Mouse (Mus musculus) hindbrain, embryonic 14.5 days (tissue): ENCODE measurements around the gene Csta1. TPM values are rescaled to one million over a fixed set of nuclear protein-coding genes. Genes with fewer than 3 reads are reported as not detected.
"Not testable (repeated sequence)": the region's sequence is repeated elsewhere in the genome, so short reads cannot be mapped to it uniquely, and the experiment has no call there.

Source experiments
- ATAC-seq: fragments of 200-750 bp; cut with Nextera tagmentation; 2 replicates; pipeline ENCODE4 v1.8.0; 2017; ENCODE audit warnings: moderate number of reproducible peaks, mild to moderate bottlenecking, moderate TSS enrichment, moderate library complexity; ENCODE audit not compliant: low FRiP score
- DNase-seq: peaks from one replicate; pipeline ENCODE4 v3.0.0-alpha.2; 2015; ENCODE audit warnings: low spot score
- H3K27ac ChIP-seq: fragments of 300-500 bp; sonication (generic); 2 replicates; pipeline ENCODE4 v1.5.1; 2014; ENCODE audit warnings: mild to moderate bottlenecking, moderate library complexity
- H3K27me3 ChIP-seq: fragments of 300-500 bp; sonication (generic); 2 replicates; pipeline ENCODE4 v1.6.1; 2014; ENCODE audit warnings: mild to moderate bottlenecking, low read length, mixed read lengths; ENCODE audit not compliant: control insufficient read depth, insufficient read depth
- H3K36me3 ChIP-seq: fragments of 300-500 bp; sonication (generic); replicated peaks from 2 replicates; pipeline ENCODE4 v1.6.1; 2014; ENCODE audit not compliant: control insufficient read depth, insufficient read depth
- H3K4me1 ChIP-seq: fragments of 300-500 bp; sonication (generic); replicated peaks from 2 replicates; pipeline ENCODE4 v1.6.1; 2014; ENCODE audit warnings: antibody characterized with exemption, low read length, mixed read lengths; ENCODE audit not compliant: control insufficient read depth, insufficient read depth
- H3K4me2 ChIP-seq: fragments of 300-500 bp; sonication (generic); replicated peaks from 2 replicates; pipeline ENCODE4 v1.6.1; 2014; ENCODE audit warnings: mild to moderate bottlenecking, moderate library complexity
- H3K4me3 ChIP-seq: fragments of 300-500 bp; sonication (generic); replicated peaks from 2 replicates; pipeline ENCODE4 v1.5.1; 2014; ENCODE audit warnings: mild to moderate bottlenecking, low read length
- H3K9ac ChIP-seq: fragments of 300-500 bp; sonication (generic); 2 replicates; pipeline ENCODE4 v1.6.1; 2014
- H3K9me3 ChIP-seq: fragments of 300-500 bp; sonication (generic); 2 replicates; pipeline ENCODE4 v1.6.1; 2016; ENCODE audit warnings: low read length; ENCODE audit not compliant: control insufficient read depth
- WGBS: fragments of 180-500 bp; shearing (Covaris S2); extraction: QIAGEN DNeasy Blood & Tissue Kit; methylation state at CpG from one replicate; pipeline ENCODE4 v1.1.7; 2014; 5-methylcytosine and 5-hydroxymethylcytosine counted together
- polyA plus RNA-seq: library from polyadenylated mRNA; unstranded; fragments of >200 nt; fragmentation: Nextera tagmentation; extraction: Ambion mirVana; gene quantifications from 2 replicates; pipeline ENCODE4 v1.2.1, GENCODE M21; 2014

Gene Csta1
- polyA plus RNA-seq, result not detected in 2 replicates

GRCm38 (mm10) chr16:36131141-36131540 lies at the start of gene Csta1:
Csta1 (minus strand) TSS chr16:36131241.
- no peaks in the 10 kb centered on the region for H3K36me3 ChIP-seq
- H3K4me3 ChIP-seq, result no peak within 1 kb of the TSS
- H3K9me3 ChIP-seq, result no peaks in the 10 kb centered on the region
- H3K9ac ChIP-seq, result no peak within 1 kb of the TSS
- no peak for ATAC-seq
- H3K27me3 ChIP-seq, result no peaks in the 10 kb centered on the region
- WGBS, result 85% methylated on average over 1 of the region's 1 CpGs
- no peak within 1 kb of the TSS for H3K4me2 ChIP-seq
- no peak for DNase-seq
- H3K4me1 ChIP-seq, result no peaks in the 10 kb centered on the region
- no peak within 1 kb of the TSS for H3K27ac ChIP-seq

DNA sequence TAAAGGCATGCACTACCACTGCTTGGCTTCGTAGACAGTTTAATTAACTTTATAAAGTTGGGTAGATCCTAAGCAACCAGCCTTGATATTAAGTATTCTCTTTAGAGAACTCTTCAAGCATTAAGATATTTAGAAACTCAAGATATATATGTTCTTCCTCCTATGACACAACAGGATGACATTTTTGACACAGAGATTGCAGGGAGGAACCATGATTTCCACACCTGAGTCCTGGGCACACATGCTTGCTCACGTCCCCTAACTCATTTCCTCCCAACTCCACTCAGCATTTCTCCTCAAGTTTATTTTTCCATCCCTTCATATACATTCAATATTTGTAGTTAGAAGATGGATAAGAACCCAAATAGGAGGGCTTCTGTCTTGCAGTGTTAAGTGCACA lies 48.9 kb upstream of the Csta1 start:
- Histone ChIP-seq H3K27me3 (no peaks in the 10 kb centered on the region), H3K4me1 (no peaks in the 10 kb centered on the region), H3K9me3 (no peaks in the 10 kb centered on the region), H3K9ac (no peak overlapping the region), H3K4me2 (no peak overlapping the region), H3K4me3 (no peak overlapping the region), H3K36me3 (no peaks in the 10 kb centered on the region), H3K27ac (no peak overlapping the region)
- ATAC-seq (no peak), DNase-seq (no peak)
- WGBS, result 76% methylated on average over 2 of the region's 2 CpGs

DNA sequence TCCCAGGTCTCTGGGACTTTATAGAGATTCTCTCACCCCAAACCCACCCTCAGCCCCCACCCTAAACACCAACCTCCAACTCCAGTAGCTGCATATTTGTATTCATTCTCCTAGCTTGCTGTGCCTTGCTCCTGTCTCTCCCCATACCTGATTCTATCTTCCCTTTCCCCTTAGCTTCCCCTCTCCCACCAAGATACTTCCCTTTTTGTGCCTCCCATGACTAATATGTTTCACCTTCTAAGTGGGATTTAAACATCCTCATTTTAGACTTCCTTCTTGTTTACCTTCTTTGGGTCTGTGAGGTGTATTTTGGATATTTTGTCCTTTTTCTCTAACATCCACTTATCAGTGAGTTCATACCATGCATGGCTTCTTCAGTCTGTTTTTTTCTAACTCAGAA lies 45.1 kb upstream of the Csta1 start:
- DNase-seq (no peak), ATAC-seq (no peak)
- no peak overlapping the region for H3K9ac ChIP-seq
- no peaks in the 10 kb centered on the region for H3K4me1 ChIP-seq
- H3K36me3 ChIP-seq, result no peaks in the 10 kb centered on the region
- H3K27ac ChIP-seq, result no peak overlapping the region
- no peaks in the 10 kb centered on the region for H3K9me3 ChIP-seq
- H3K4me2 ChIP-seq, result no peak overlapping the region
- no peak overlapping the region for H3K4me3 ChIP-seq
- H3K27me3 ChIP-seq, result no peaks in the 10 kb centered on the region

DNA sequence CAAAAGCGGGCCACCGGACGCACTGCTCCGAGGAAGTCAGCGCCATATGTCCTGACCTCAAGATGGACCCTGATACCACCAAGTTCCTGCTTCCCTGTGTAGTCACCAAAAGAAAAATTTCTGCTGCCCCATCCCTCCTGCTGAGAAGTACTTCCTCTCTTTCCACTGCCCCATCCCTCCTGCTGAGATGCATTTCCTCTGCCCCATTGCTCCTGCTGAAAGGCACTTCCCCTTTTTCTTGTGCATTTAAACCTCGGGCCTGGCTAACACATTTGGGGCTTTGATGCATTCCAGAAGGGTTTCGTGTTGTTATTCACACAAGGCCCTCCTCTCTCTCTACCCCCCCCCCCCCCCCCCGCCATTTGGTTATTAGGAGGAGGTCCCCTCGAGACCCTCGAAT lies 36.8 kb upstream of the Csta1 start:
- H3K4me1 ChIP-seq, ATAC-seq, H3K36me3 ChIP-seq, H3K9ac ChIP-seq, H3K4me3 ChIP-seq, H3K4me2 ChIP-seq, H3K27me3 ChIP-seq, H3K27ac ChIP-seq, DNase-seq, H3K9me3 ChIP-seq: not testable (repeated sequence)
- 87% methylated on average over 10 of the region's 10 CpGs for WGBS

- no peaks in the 10 kb centered on the region for H3K36me3 ChIP-seq
- no peaks in the 10 kb centered on the region for H3K9me3 ChIP-seq
- H3K27me3 ChIP-seq, result no peaks in the 10 kb centered on the region
- ATAC-seq (no peak), DNase-seq (no peak)
- no peaks in the 10 kb centered on the region for H3K4me1 ChIP-seq
- H3K4me2 ChIP-seq, result no peak within 1 kb of the TSS
- no peak within 1 kb of the TSS for H3K4me3 ChIP-seq
- no peak within 1 kb of the TSS for H3K9ac ChIP-seq
- H3K27ac ChIP-seq, result no peak within 1 kb of the TSS
Observed at GRCm38 (mm10) chr16:36156402-36156975, 25.4 kb upstream of the Csta1 start, which contains the start of gene Stfa2l1. Stfa2l1 (plus strand) TSS chr16:36156811.

- no peaks in the 10 kb centered on the region for H3K36me3 ChIP-seq
- no peak overlapping the region for H3K9ac ChIP-seq
- H3K9me3 ChIP-seq, result no peaks in the 10 kb centered on the region
- no peak overlapping the region for H3K27ac ChIP-seq
- DNase-seq (no peak), ATAC-seq (no peak)
- WGBS, result 77% methylated on average over 2 of the region's 2 CpGs
- no peaks in the 10 kb centered on the region for H3K4me1 ChIP-seq
- H3K4me3 ChIP-seq, result no peak overlapping the region
- H3K27me3 ChIP-seq, result no peaks in the 10 kb centered on the region
- H3K4me2 ChIP-seq, result no peak overlapping the region
Observed at GRCm38 (mm10) chr16:36138201-36138600, 7.2 kb upstream of the Csta1 start.

DNA sequence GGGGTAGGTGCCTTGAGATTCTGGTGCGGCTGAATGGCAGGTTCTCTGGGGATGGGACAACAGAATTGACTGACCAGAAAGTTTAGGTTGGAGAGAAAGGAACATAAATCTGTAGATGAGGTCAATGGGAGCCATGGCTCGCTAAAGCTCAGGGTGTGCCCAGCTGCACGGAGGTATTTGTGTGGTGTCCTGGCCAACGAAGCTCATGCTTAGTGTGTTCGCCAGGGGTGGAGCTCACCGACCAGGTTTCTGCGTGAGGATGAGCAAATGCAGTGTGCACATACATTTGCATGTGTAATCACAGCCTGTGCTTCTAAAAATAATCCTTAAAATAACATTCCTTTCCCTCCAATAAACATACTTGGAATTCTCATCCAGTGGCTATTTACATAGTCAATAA lies 2.9 kb downstream of the Csta1 start:
- H3K9ac ChIP-seq, result no peak overlapping the region
- no peaks in the 10 kb centered on the region for H3K27me3 ChIP-seq
- no peak overlapping the region for H3K27ac ChIP-seq
- WGBS, result 94% methylated on average over 7 of the region's 7 CpGs
- no peak for ATAC-seq
- DNase-seq, result no peak
- H3K4me1 ChIP-seq, result no peaks in the 10 kb centered on the region
- no peaks in the 10 kb centered on the region for H3K36me3 ChIP-seq
- H3K4me3 ChIP-seq, result no peak overlapping the region
- H3K9me3 ChIP-seq, result no peaks in the 10 kb centered on the region
- H3K4me2 ChIP-seq, result no peak overlapping the region

DNA sequence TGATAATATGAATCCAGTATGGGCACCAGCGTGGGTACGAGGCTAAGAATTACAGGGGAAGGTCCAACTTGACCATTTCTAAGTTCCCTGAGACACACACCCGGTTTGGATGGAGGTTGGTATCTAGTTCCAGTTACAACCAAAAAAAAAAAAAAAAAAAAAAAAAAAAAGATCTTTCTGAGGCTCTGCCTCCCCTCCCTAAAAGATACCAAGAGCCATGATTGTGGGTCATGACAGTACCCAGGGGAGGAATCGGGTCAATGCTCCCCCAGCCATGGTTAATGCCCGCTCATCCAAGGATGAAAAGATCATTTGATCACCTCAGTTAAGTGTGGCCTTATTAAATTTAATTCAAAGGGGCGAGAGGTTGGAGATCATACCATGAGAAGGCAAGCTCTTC lies 15.3 kb downstream of the Csta1 start:
- 96% methylated on average over 6 of the region's 6 CpGs for WGBS
- not testable (repeated sequence) for ATAC-seq, H3K4me3 ChIP-seq, H3K9me3 ChIP-seq, DNase-seq, H3K4me2 ChIP-seq, H3K9ac ChIP-seq, H3K27me3 ChIP-seq, H3K36me3 ChIP-seq, H3K4me1 ChIP-seq, H3K27ac ChIP-seq

DNA sequence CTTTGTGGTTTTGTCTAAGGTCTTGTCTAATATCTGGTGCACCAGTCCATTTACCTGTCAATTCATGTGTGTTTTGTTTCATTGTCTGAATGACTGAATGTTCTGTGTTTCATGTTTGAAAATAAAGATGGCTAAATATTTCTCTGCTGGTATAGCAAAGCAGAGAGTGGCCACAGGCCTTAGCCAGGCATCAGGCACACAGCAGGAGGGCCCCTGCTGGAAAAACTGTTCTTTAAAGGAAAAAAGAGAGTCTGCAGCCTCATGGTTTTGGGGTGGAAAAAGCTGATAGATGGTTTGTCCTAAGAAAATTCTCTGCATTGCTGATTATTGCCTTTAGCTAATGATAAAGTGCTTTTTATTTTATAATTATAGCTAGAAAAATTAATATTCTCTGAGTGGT lies 19.6 kb downstream of the Csta1 start:
- H3K27ac ChIP-seq, H3K36me3 ChIP-seq, H3K9me3 ChIP-seq, DNase-seq, H3K4me2 ChIP-seq, H3K9ac ChIP-seq, H3K4me3 ChIP-seq, H3K4me1 ChIP-seq, ATAC-seq, H3K27me3 ChIP-seq: not testable (repeated sequence)

DNA sequence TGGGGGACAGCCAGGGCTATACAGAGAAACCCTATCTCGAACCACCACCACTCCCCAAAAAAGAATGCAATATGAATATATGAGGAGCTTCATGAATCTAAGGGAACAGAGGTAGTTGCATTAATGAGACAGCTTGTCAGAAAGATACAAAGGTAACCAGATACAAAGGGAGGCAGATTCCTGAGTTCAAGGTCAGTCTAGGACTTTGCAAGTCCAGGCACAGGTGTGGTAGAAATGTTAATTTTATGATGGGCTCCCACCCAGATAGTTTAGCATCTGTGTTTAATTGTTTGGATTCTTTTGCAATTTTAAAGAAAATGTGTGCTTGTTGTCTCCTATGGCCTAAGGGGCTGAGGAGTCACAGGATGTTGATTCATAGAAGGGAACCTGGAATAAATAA lies 28.8 kb downstream of the Csta1 start:
- Histone ChIP-seq H3K9me3 (0 out of 2 replicates have a peak, but pooled peaks cover 3% of the 10 kb centered on the region), H3K9ac (no peak overlapping the region), H3K4me1 (no peaks in the 10 kb centered on the region), H3K27ac (no peak overlapping the region), H3K4me3 (no peak overlapping the region), H3K4me2 (no peak overlapping the region), H3K36me3 (no peaks in the 10 kb centered on the region), H3K27me3 (no peaks in the 10 kb centered on the region)
- DNase-seq, result no peak
- 85% methylated on average over 1 of the region's 1 CpGs for WGBS
- no peak for ATAC-seq
